24 mouse cellular contexts compared by ENCODE assay signal in the genomic region with DNA sequence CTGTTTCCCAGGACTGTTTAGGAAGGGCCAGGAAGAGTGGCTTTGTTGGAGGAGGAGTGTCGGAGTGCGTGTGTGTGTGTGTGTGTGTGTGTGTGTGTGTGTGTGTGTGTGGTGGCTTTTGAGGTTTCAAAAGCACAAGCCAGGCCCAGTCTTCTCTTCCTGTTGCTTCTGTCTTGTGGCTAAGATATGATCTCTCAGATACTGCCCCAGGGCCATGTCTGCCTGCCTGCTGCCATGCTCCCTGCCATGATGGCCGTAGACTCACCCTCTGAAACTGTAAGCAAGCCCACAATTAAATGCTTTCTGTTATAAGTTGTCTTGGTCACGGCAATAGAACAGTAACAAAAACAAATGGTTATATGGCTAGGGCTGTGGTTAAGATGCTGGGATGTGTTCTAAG. TPM values are rescaled to one million over a fixed set of nuclear protein-coding genes. Genes with fewer than 3 reads are reported as not detected.
DNase-seq lines count a peak whose midpoint lies in the region; ATAC-seq lines count a peak whose summit lies in the region.
"Had no signal": no experiment of that assay in that cellular context is flagged by ENCODE, and none has a peak within 500 bp of the region (broad histone marks: within the 10 kb centered on the region; RNA-seq: fewer than 3 reads in every experiment).

No protein-coding gene starts in this region.

- H3K27me3 ChIP-seq in heart, embryonic 11.5 days (ENCODE audit: control insufficient read depth, insufficient read depth, low read length), result no peaks in the 10 kb centered on the region
- H3K27me3 ChIP-seq: embryonic facial prominence, embryonic 15.5 days; forebrain, embryonic 13.5 days; forebrain, embryonic 15.5 days; Patski had no signal

- no peak overlapping the region for H3K9ac ChIP-seq in heart, embryonic 11.5 days (ENCODE audit: low read depth, low read length)
- H3K9ac ChIP-seq: embryonic facial prominence, embryonic 13.5 days; embryonic facial prominence, embryonic 15.5 days; forebrain, embryonic 13.5 days; forebrain, embryonic 15.5 days; forebrain, postnatal 0 days had no signal

- DNase-seq in heart, adult 11 months, result peak; percentile 55
- DNase-seq in T-cell, adult 2 months (ENCODE audit: low spot score), result peak; percentile 8
- peak; percentile 25 to 53 for DNase-seq in natural killer cell, adult 2 months (ENCODE audit: low spot score in 2 of 2)
- DNase-seq in ovary, postnatal 10 days (ENCODE audit: low spot score), result no peak
- DNase-seq in layer of hippocampus, postnatal 36 days, result no peak
- DNase-seq: adrenal gland, adult 2 months; adrenal gland, postnatal 10 days; adrenal gland, postnatal 25 days; cerebellum, adult 11 months; cerebellum, adult 18-20 months; cerebellum, adult 8-10 months; cerebellum, adult 9-11 months; cerebellum, postnatal 14 days; cerebellum, postnatal 36 days; embryo, embryonic 11 days; forebrain, postnatal 0 days had no signal

- no peak overlapping the region for H3K4me3 ChIP-seq in heart, embryonic 11.5 days (ENCODE audit: low read depth, low read length)
- H3K4me3 ChIP-seq: embryonic facial prominence, embryonic 13.5 days; embryonic facial prominence, embryonic 15.5 days; erythroblast, embryonic 14.5 days; forebrain, embryonic 10.5 days; forebrain, embryonic 13.5 days; forebrain, embryonic 15.5 days had no signal

- H3K36me3 ChIP-seq in heart, embryonic 11.5 days (ENCODE audit: control insufficient read depth, insufficient read depth, low read length), result no peaks in the 10 kb centered on the region
- H3K36me3 ChIP-seq: embryonic facial prominence, embryonic 13.5 days; embryonic facial prominence, embryonic 15.5 days; forebrain, embryonic 10.5 days; forebrain, embryonic 15.5 days had no signal

- 83% methylated on average over 4 of the region's 4 CpGs for WGBS in heart, embryonic 11.5 days (ENCODE audit: insufficient replicate concordance)

- no peak overlapping the region for H3K4me2 ChIP-seq in heart, embryonic 11.5 days
- H3K4me2 ChIP-seq: embryonic facial prominence, embryonic 13.5 days; embryonic facial prominence, embryonic 15.5 days; forebrain, embryonic 13.5 days; forebrain, embryonic 15.5 days had no signal

- H3K27ac ChIP-seq in heart, embryonic 11.5 days (ENCODE audit: low read depth, low read length), result no peak overlapping the region
- H3K27ac ChIP-seq: embryonic facial prominence, embryonic 13.5 days; embryonic facial prominence, embryonic 15.5 days; forebrain, embryonic 10.5 days; forebrain, embryonic 13.5 days; forebrain, embryonic 15.5 days had no signal

- no peaks in the 10 kb centered on the region for H3K9me3 ChIP-seq in heart, embryonic 11.5 days (replicated peaks; ENCODE audit: control insufficient read depth, low read length)
- H3K9me3 ChIP-seq: embryonic facial prominence, embryonic 15.5 days; forebrain, embryonic 13.5 days; forebrain, embryonic 15.5 days had no signal

- no peak for ATAC-seq in heart, embryonic 11.5 days (replicated peaks; ENCODE audit: insufficient number of reproducible peaks, low FRiP score, low TSS enrichment)
- ATAC-seq: forebrain, embryonic 13.5 days; forebrain, embryonic 15.5 days; forebrain, postnatal 0 days; Patski had no signal

- H3K4me1 ChIP-seq in heart, embryonic 11.5 days (ENCODE audit: control insufficient read depth, insufficient read depth, low read length), result no peaks in the 10 kb centered on the region
- H3K4me1 ChIP-seq: embryonic facial prominence, embryonic 13.5 days; embryonic facial prominence, embryonic 15.5 days; forebrain, embryonic 10.5 days; forebrain, embryonic 13.5 days; forebrain, embryonic 15.5 days had no signal

RNA-seq across cellular contexts. Expression of a gene that starts 14.2 kb away (rescaled TPM):
- polyA plus RNA-seq in heart, embryonic 11.5 days (2014; fragmentation: Nextera tagmentation; extraction: Ambion mirVana), result 1.2 and 1.3 TPM in 2 replicates
- 1 to 10 TPM; 2.3 to 2.7 TPM for total RNA-seq in layer of hippocampus, postnatal 36 days (2021)
- polyA plus RNA-seq: forebrain, embryonic 10.5 days; forebrain, embryonic 13.5 days had no signal

Comparison
In these comparisons a context has a peak if more than half of its experiments do, and no peak if none do; other contexts are left out.
1. DNase-seq: peak in heart, adult 11 months (single experiment), T-cell, adult 2 months (single experiment) and natural killer cell, adult 2 months (2 of 2); none in ovary, postnatal 10 days (single experiment) and layer of hippocampus, postnatal 36 days (0 of 2).